Mouse (Mus musculus): ENCODE measurements around the gene Tgif2lx2. TPM values are rescaled to one million over a fixed set of nuclear protein-coding genes. Genes with fewer than 3 reads are reported as not detected.
"Not testable (repeated sequence)": the region's sequence is repeated elsewhere in the genome, so short reads cannot be mapped to it uniquely, and the experiment has no call there.

The Tgif2lx2 gene
- total RNA-seq (2014; fragmentation: Nextera tagmentation) (not detected in 2 replicates), total RNA-seq (2017) (not detected in 2 replicates)

GRCm38 (mm10) chrX:118426927-118427326, at the start of gene Tgif2lx2:
Tgif2lx2 (plus strand) TSS chrX:118427227.
- not testable (repeated sequence) for ATAC-seq (replicated peaks; ENCODE audit: low FRiP score, low TSS enrichment, poor library complexity, severe bottlenecking)

Other genes with a start within 250 kb of the Tgif2lx2 start
- gene Tgif2lx1, start 53.5 kb downstream of the Tgif2lx2 start, total RNA-seq (2014; fragmentation: Nextera tagmentation) = not detected in 2 replicates
- gene Tgif2lx1, start 53.5 kb downstream of the Tgif2lx2 start, total RNA-seq (2017) = not detected in 2 replicates